Mouse (Mus musculus): ENCODE results near the gene Mettl21e. TPM values are rescaled to one million over a fixed set of nuclear protein-coding genes. Genes with fewer than 3 reads are reported as not detected.

Gene Mettl21e
- total and polyA plus RNA-seq, 3 experiments: 0.16 TPM; not detected in 2

DNA sequence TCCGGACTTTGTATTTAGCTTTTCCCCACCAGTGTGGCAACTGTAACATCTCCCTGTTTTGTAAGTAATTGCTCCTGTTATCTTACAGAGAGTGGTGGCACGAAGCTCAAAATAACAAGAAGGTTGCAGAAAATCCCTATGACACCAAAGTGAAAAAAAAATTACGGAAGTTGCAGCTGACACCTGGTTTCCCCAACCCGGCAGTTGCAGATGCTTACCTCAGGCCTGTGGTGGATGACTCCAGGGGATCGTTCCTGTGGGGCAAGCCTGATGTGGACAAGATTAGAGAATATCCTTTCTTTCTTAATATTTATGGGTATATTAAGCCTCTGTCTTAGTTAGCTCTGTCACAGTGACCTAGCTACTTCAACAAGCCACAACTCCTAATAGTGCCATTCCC lies 40.7 kb downstream of the Mettl21e start:
- no peak for ATAC-seq (ENCODE audit: extremely low read depth, insufficient number of reproducible peaks, low FRiP score, poor library complexity, severe bottlenecking)
- Histone ChIP-seq H3K9me3 (replicated peaks) (no peaks in the 10 kb centered on the region), H3K4me3 (ENCODE audit: low read depth, low read length) (no peak overlapping the region), H3K36me3 (replicated peaks) (peaks cover 80% of the 10 kb centered on the region), H3K4me1 (ENCODE audit: insufficient read depth, low read depth, low read length) (no peaks in the 10 kb centered on the region), H3K27me3 (ENCODE audit: insufficient read depth, low read length) (no peaks in the 10 kb centered on the region)
- DNase-seq (ENCODE audit: low spot score): no peak
- no peak for TF ChIP-seq GATA1 (IDR thresholded peaks at IDR 0.05; ENCODE audit: borderline replicate concordance, low read length)

GRCm38 (mm10) chr1:44173903-44174302 lies 44.9 kb downstream of the Mettl21e start:
- H3K36me3 ChIP-seq (replicated peaks): peaks cover 84% of the 10 kb centered on the region
- 0 out of 2 replicates have a peak, but pooled peaks have one; percentile 25 for TF ChIP-seq CTCF (IDR thresholded peaks at IDR 0.05; ENCODE audit: low read depth, low read length)
- no peak for TF ChIP-seq TAL1 (conservative IDR thresholded peaks at IDR 0.05; ENCODE audit: low read depth, low read length)
- no peaks in the 10 kb centered on the region for H3K27me3 ChIP-seq (ENCODE audit: insufficient read depth, low read length)
- H3K4me3 ChIP-seq (ENCODE audit: low read depth, low read length): no peak overlapping the region
- no peaks in the 10 kb centered on the region for H3K4me1 ChIP-seq (ENCODE audit: insufficient read depth, low read depth, low read length)
- DNase-seq (ENCODE audit: low spot score) (no peak), ATAC-seq (ENCODE audit: extremely low read depth, insufficient number of reproducible peaks, low FRiP score, poor library complexity, severe bottlenecking) (peak; percentile 22; the same call in 1 of the 2 replicates)
- peaks cover 4% of the 10 kb centered on the region for H3K9me3 ChIP-seq (replicated peaks)

GRCm38 (mm10) chr1:44172656-44173055 lies 46.1 kb downstream of the Mettl21e start:
- TF ChIP-seq GATA1 (IDR thresholded peaks at IDR 0.05; ENCODE audit: borderline replicate concordance, low read length) (no peak), CTCF (IDR thresholded peaks at IDR 0.05; ENCODE audit: low read depth, low read length) (no peak), TAL1 (conservative IDR thresholded peaks at IDR 0.05; ENCODE audit: low read depth, low read length) (no peak), GATA2 (IDR thresholded peaks at IDR 0.05; ENCODE audit: borderline replicate concordance, low read depth, low read length) (no peak), POLR2AphosphoS5 (IDR thresholded peaks at IDR 0.05; ENCODE audit: insufficient replicate concordance, low read depth, low read length) (no peak)
- Histone ChIP-seq H3K36me3 (replicated peaks) (peaks cover 83% of the 10 kb centered on the region), H3K27me3 (ENCODE audit: insufficient read depth, low read length) (no peaks in the 10 kb centered on the region), H3K9me3 (replicated peaks) (peaks cover 4% of the 10 kb centered on the region), H3K4me3 (ENCODE audit: low read depth, low read length) (no peak overlapping the region), H3K4me1 (ENCODE audit: insufficient read depth, low read depth, low read length) (no peaks in the 10 kb centered on the region)
- ATAC-seq (ENCODE audit: extremely low read depth, insufficient number of reproducible peaks, low FRiP score, poor library complexity, severe bottlenecking) (no peak), DNase-seq (ENCODE audit: low spot score) (no peak)

DNA sequence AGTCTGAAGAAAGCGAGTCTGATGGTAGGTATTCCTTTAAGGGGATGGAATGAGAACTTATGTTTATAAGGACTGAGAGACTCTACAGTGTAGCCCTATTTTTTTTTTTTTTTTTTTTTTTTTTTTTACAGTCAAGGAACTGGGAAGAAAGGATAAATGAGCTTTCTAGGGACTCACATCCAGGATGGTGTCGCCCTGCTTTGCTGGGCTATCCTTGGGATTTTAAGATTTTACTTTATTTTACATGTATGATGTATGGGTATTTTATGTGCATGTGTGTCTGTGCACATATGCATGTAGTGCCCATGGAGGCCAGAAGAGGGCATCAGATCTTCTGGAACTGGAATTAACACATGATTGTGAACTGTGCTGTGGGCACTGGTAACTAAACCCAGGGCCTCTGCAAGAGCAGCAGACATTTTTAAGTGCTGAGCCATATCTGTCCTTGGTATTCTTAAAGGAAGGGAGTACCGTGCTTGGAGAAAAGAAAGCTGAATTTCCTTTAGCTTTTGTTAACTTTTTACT lies 50.8 kb downstream of the Mettl21e start:
- Histone ChIP-seq H3K9me3 (replicated peaks) (peaks cover 4% of the 10 kb centered on the region), H3K27me3 (ENCODE audit: insufficient read depth, low read length) (no peaks in the 10 kb centered on the region), H3K36me3 (replicated peaks) (peaks cover 77% of the 10 kb centered on the region), H3K4me1 (ENCODE audit: insufficient read depth, low read depth, low read length) (no peaks in the 10 kb centered on the region), H3K4me3 (ENCODE audit: low read depth, low read length) (no peak overlapping the region)
- TF ChIP-seq CTCF (IDR thresholded peaks at IDR 0.05; ENCODE audit: low read depth, low read length): 0 out of 2 replicates have a peak, but pooled peaks have one; percentile 22
- no peak for TF ChIP-seq TAL1 (conservative IDR thresholded peaks at IDR 0.05; ENCODE audit: low read depth, low read length)
- no peak for ATAC-seq (ENCODE audit: extremely low read depth, insufficient number of reproducible peaks, low FRiP score, poor library complexity, severe bottlenecking)
- no peak for DNase-seq (ENCODE audit: low spot score)

- Histone ChIP-seq H3K9me3 (replicated peaks) (no peaks in the 10 kb centered on the region), H3K36me3 (replicated peaks) (peaks cover 86% of the 10 kb centered on the region), H3K27me3 (ENCODE audit: insufficient read depth, low read length) (no peaks in the 10 kb centered on the region), H3K4me1 (ENCODE audit: insufficient read depth, low read depth, low read length) (no peaks in the 10 kb centered on the region), H3K4me3 (ENCODE audit: low read depth, low read length) (no peak overlapping the region)
- TF ChIP-seq GATA1 (IDR thresholded peaks at IDR 0.05; ENCODE audit: borderline replicate concordance, low read length) (no peak), GATA2 (IDR thresholded peaks at IDR 0.05; ENCODE audit: borderline replicate concordance, low read depth, low read length) (no peak), TAL1 (conservative IDR thresholded peaks at IDR 0.05; ENCODE audit: low read depth, low read length) (no peak), CTCF (IDR thresholded peaks at IDR 0.05; ENCODE audit: low read depth, low read length) (no peak), POLR2AphosphoS5 (IDR thresholded peaks at IDR 0.05; ENCODE audit: insufficient replicate concordance, low read depth, low read length) (no peak)
- ATAC-seq (ENCODE audit: extremely low read depth, insufficient number of reproducible peaks, low FRiP score, poor library complexity, severe bottlenecking) (no peak), DNase-seq (ENCODE audit: low spot score) (no peak)
Measured at GRCm38 (mm10) chr1:44162389-44162788, 56.4 kb downstream of the Mettl21e start.

DNA sequence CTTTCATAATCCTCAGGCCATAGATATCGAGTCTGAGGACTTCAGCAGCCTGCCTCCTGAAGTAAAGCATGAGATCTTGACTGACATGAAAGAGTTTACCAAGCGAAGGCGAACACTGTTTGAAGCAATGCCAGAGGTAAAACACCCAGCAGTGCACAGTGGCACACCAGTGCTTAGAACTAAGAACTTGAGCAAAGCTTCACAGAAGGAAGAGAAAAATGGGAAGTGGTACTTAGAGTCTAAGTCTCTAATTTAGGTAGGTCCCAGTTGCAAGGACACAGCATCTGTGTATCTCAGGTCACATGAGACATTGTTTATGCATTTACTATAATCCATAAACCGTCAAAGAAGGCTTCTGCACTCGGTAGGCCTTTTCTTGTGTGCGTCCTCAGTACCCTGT lies 56.9 kb downstream of the Mettl21e start:
- Histone ChIP-seq H3K4me1 (ENCODE audit: insufficient read depth, low read depth, low read length) (no peaks in the 10 kb centered on the region), H3K36me3 (replicated peaks) (peaks cover 85% of the 10 kb centered on the region), H3K27me3 (ENCODE audit: insufficient read depth, low read length) (no peaks in the 10 kb centered on the region), H3K9me3 (replicated peaks) (no peaks in the 10 kb centered on the region), H3K4me3 (ENCODE audit: low read depth, low read length) (no peak overlapping the region)
- TF ChIP-seq TAL1 (conservative IDR thresholded peaks at IDR 0.05; ENCODE audit: low read depth, low read length) (no peak), GATA1 (IDR thresholded peaks at IDR 0.05; ENCODE audit: borderline replicate concordance, low read length) (no peak), POLR2AphosphoS5 (IDR thresholded peaks at IDR 0.05; ENCODE audit: insufficient replicate concordance, low read depth, low read length) (no peak), GATA2 (IDR thresholded peaks at IDR 0.05; ENCODE audit: borderline replicate concordance, low read depth, low read length) (no peak)
- ATAC-seq (ENCODE audit: extremely low read depth, insufficient number of reproducible peaks, low FRiP score, poor library complexity, severe bottlenecking) (no peak), DNase-seq (ENCODE audit: low spot score) (no peak)

DNA sequence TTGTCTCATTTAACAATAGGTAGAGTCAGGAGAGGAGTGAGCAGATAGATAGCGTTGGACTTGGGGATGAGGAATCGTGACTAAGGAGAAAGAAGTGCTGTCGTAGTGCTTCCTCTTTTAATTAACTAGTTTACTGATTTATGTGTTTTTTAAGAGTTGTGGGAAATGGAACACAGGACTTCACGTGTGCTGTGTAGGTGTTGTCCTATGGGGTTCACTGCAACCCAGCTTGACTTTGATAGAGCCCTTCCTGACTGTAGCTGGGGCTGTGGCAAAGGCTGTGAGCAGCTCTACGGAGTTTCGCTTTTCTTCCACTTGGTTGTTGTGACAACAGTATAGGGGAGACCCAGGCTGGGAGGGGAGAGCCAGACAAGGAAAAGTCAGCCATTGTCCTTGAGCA lies 60.4 kb downstream of the Mettl21e start:
- Histone ChIP-seq H3K36me3 (replicated peaks) (peaks cover 70% of the 10 kb centered on the region), H3K27me3 (ENCODE audit: insufficient read depth, low read length) (no peaks in the 10 kb centered on the region), H3K4me1 (ENCODE audit: insufficient read depth, low read depth, low read length) (no peaks in the 10 kb centered on the region), H3K4me3 (ENCODE audit: low read depth, low read length) (no peak overlapping the region), H3K9me3 (replicated peaks) (no peaks in the 10 kb centered on the region)
- TF ChIP-seq POLR2AphosphoS5 (IDR thresholded peaks at IDR 0.05; ENCODE audit: insufficient replicate concordance, low read depth, low read length): no peak
- TF ChIP-seq TAL1 (conservative IDR thresholded peaks at IDR 0.05; ENCODE audit: low read depth, low read length): no peak
- no peak for TF ChIP-seq CTCF (IDR thresholded peaks at IDR 0.05; ENCODE audit: low read depth, low read length)
- TF ChIP-seq GATA1 (IDR thresholded peaks at IDR 0.05; ENCODE audit: borderline replicate concordance, low read length): no peak
- no peak for TF ChIP-seq GATA2 (IDR thresholded peaks at IDR 0.05; ENCODE audit: borderline replicate concordance, low read depth, low read length)
- DNase-seq (ENCODE audit: low spot score) (no peak), ATAC-seq (ENCODE audit: extremely low read depth, insufficient number of reproducible peaks, low FRiP score, poor library complexity, severe bottlenecking) (no peak)

Data from G1E (cell line).